Mouse (Mus musculus) lung, postnatal 0 days (tissue): Measurements from ENCODE around the gene Sin3a.
A peak's percentile ranks its signal among the peaks of the same experiment; 100 is the strongest.

Source experiments
- CTCF ChIP-seq: IDR thresholded peaks from 2 replicates; pipeline ENCODE4 v1.5.1; 2016; ENCODE audit warnings: antibody characterized with exemption, mild to moderate bottlenecking
- EP300 ChIP-seq: IDR thresholded peaks from 2 replicates; pipeline ENCODE4 v1.6.1; 2016; ENCODE audit warnings: antibody characterized with exemption, mild to moderate bottlenecking, control low read depth

DNA sequence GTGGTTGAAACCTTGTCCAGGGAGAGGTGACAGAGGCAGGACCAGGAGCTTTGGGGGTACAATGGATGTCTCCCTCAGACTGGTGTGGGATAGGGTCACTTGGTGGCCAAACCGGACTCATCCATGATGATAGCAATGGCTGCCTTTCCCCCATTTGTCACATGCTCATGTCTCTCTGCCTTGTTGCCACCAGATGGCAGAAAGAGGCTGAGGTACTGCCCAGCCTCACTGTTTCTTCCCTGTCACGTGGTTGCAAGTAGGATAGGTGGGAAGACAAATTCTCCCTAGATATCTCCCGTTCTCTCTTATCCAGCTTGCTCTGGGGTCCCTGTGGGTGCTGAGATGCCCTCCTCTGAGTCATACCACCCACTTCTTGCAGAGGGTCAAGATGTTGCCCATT, 90.7 kb downstream of the Sin3a start:
- TF ChIP-seq CTCF (peak; percentile 78), EP300 (no peak)
